Mouse (Mus musculus) heart, embryonic 15.5 days (tissue): Measurements from ENCODE around the gene Ptgir. TPM values are rescaled to one million over a fixed set of nuclear protein-coding genes. Genes with fewer than 3 reads are reported as not detected.

Experiments
- ATAC-seq: fragments of 200-750 bp; cut with Nextera tagmentation; replicated peaks from 2 replicates; pipeline ENCODE4 v1.8.0; 2017; ENCODE audit warnings: low read depth, moderate TSS enrichment; ENCODE audit not compliant: insufficient number of reproducible peaks, insufficient read depth, low FRiP score
- H3K27ac ChIP-seq: fragments of 300-500 bp; sonication (generic); 2 replicates; pipeline ENCODE4 v1.5.1; 2015; ENCODE audit warnings: mild to moderate bottlenecking, inconsistent platforms
- H3K27me3 ChIP-seq: fragments of 300-500 bp; sonication (generic); 2 replicates; pipeline ENCODE4 v1.6.1; 2015; ENCODE audit warnings: inconsistent platforms
- H3K36me3 ChIP-seq: fragments of 300-500 bp; sonication (generic); 2 replicates; pipeline ENCODE4 v1.6.1; 2015; ENCODE audit warnings: mild to moderate bottlenecking, inconsistent platforms
- H3K4me1 ChIP-seq: fragments of 300-500 bp; sonication (generic); replicated peaks from 2 replicates; pipeline ENCODE4 v1.6.1; 2015; ENCODE audit warnings: inconsistent platforms
- H3K4me2 ChIP-seq: fragments of 300-500 bp; sonication (generic); 2 replicates; pipeline ENCODE4 v1.6.1; 2015; ENCODE audit warnings: inconsistent platforms, mild to moderate bottlenecking, moderate library complexity
- H3K4me3 ChIP-seq: fragments of 300-500 bp; sonication (generic); 2 replicates; pipeline ENCODE4 v1.5.1; 2015; ENCODE audit warnings: mild to moderate bottlenecking, inconsistent platforms
- H3K9ac ChIP-seq: fragments of 300-500 bp; sonication (generic); 2 replicates; pipeline ENCODE4 v1.6.1; 2015; ENCODE audit warnings: mild to moderate bottlenecking, inconsistent platforms
- H3K9me3 ChIP-seq: fragments of 300-500 bp; sonication (generic); replicated peaks from 2 replicates; pipeline ENCODE4 v1.6.1; 2016; ENCODE audit warnings: inconsistent platforms
- WGBS: fragments of 180-500 bp; shearing (Covaris S2); methylation state at CpG from one replicate; pipeline ENCODE4 v1.1.7; 2015; ENCODE audit warnings: mixed read lengths; 5-methylcytosine and 5-hydroxymethylcytosine counted together
- polyA plus RNA-seq: library from polyadenylated mRNA; unstranded; fragments of >200 nt; fragmentation: Nextera tagmentation; extraction: Ambion mirVana; gene quantifications from 2 replicates; pipeline ENCODE4 v1.2.1, GENCODE M21; 2015

Gene Ptgir
- polyA plus RNA-seq, 1 experiment from 2014 or later = 0.86 TPM

DNA sequence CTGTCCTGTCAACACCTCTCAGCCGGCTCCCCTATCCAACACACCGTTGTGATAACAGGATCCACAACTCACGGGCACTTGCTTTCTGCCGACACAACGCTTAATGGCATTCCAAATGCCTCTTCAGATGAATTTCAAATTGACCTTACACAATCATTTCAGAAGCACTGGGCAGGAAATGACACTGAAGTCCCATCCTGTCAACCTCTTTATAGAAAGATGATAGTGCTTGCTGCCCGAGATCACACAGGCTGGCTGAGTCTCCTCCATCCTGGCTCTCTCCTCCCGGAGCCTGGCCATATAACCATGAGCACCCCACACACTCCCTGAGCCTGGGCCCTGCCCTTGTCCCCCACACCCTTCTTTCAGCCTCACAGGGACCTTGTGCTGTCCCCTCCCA is 1.6 kb downstream of the Ptgir start:
- peak overlapping the region; percentile 25 for H3K4me2 ChIP-seq
- no peaks in the 10 kb centered on the region for H3K9me3 ChIP-seq
- no peaks in the 10 kb centered on the region for H3K36me3 ChIP-seq
- WGBS = 15% methylated on average over 7 of the region's 7 CpGs
- ATAC-seq = no peak
- H3K4me3 ChIP-seq = no peak overlapping the region
- H3K27ac ChIP-seq = no peak overlapping the region
- H3K9ac ChIP-seq = no peak overlapping the region; the same call in 1 of the 2 replicates
- peaks cover 54% of the 10 kb centered on the region for H3K27me3 ChIP-seq
- H3K4me1 ChIP-seq = peaks cover 54% of the 10 kb centered on the region

DNA sequence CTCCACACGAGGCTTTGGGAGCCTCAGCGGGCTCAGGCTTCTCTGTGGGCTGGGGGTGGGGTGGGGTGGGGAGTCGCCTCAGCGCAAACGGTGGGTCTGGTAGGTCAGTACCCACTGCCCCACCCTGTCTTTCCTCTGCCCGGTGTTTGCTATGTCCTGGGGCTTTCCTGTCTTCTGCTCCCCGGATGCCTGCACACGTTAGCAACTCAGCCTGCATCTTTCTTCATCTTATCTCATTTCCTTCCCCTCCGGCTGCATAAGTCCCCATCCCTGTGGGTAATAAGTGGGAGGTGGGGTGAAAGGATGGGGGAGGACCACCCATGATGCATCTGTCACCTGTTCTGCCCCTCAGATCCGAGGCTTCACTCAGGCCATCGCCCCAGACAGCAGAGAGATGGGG is 2.1 kb downstream of the Ptgir start:
- Histone ChIP-seq H3K4me1 (peaks cover 54% of the 10 kb centered on the region), H3K36me3 (no peaks in the 10 kb centered on the region), H3K4me3 (no peak overlapping the region), H3K4me2 (peak overlapping the region; percentile 25), H3K27me3 (peaks cover 49% of the 10 kb centered on the region), H3K27ac (no peak overlapping the region), H3K9ac (no peak overlapping the region; the same call in 1 of the 2 replicates), H3K9me3 (no peaks in the 10 kb centered on the region)
- ATAC-seq = no peak
- 26% methylated on average over 11 of the region's 11 CpGs for WGBS

DNA sequence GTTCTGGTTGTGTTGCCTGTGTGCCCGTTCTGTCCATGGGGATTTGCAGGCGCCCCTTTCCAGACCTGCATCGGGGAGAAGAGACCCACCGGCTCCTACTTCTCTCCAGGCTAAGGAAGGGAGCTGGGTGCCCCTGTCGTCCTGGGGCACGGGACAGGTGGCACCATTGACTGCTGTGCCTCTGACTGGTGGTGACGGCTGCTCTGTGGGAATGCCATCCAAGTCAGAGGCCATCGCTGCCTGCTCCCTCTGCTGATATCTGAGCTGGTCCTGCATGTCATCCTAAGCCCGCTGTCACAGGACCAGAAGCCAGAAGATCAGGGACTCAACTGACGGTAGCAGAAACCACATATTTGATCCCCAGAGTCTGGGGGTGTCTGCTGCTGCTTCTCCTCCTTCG is 2.6 kb downstream of the Ptgir start:
- no peak for ATAC-seq
- Histone ChIP-seq H3K4me2 (peak overlapping the region; percentile 25; the same call in 1 of the 2 replicates), H3K4me3 (no peak overlapping the region), H3K4me1 (peaks cover 54% of the 10 kb centered on the region), H3K36me3 (no peaks in the 10 kb centered on the region), H3K27me3 (peaks cover 44% of the 10 kb centered on the region), H3K9me3 (no peaks in the 10 kb centered on the region), H3K9ac (no peak overlapping the region), H3K27ac (no peak overlapping the region)
- WGBS = 39% methylated on average over 11 of the region's 11 CpGs

DNA sequence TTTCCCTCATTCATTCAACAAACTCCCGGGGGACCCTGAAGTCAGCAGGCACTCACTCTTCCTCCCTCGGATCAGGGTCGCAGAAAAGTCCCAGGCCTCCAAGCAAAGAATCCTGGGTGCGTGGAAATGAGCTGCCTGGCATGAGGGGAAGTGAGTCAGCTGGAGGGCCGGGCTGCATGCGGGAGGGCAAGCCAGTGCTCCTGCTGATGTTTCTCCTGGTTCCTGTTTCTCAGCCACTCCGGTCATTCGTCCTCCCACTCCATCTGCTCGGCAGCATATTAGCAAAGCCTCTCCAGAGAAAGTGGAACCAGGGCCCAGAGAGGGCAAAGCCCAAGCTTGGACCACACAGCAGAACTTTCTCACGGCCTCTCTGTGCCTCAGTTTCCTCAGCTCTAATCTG is 3.6 kb downstream of the Ptgir start:
- H3K9ac ChIP-seq = no peak overlapping the region
- no peak overlapping the region for H3K27ac ChIP-seq
- H3K4me1 ChIP-seq = peaks cover 49% of the 10 kb centered on the region
- H3K36me3 ChIP-seq = peaks cover 5% of the 10 kb centered on the region
- WGBS = 33% methylated on average over 10 of the region's 10 CpGs
- no peak for ATAC-seq
- H3K4me3 ChIP-seq = no peak overlapping the region
- no peaks in the 10 kb centered on the region for H3K9me3 ChIP-seq
- H3K4me2 ChIP-seq = no peak overlapping the region
- peaks cover 44% of the 10 kb centered on the region for H3K27me3 ChIP-seq

DNA sequence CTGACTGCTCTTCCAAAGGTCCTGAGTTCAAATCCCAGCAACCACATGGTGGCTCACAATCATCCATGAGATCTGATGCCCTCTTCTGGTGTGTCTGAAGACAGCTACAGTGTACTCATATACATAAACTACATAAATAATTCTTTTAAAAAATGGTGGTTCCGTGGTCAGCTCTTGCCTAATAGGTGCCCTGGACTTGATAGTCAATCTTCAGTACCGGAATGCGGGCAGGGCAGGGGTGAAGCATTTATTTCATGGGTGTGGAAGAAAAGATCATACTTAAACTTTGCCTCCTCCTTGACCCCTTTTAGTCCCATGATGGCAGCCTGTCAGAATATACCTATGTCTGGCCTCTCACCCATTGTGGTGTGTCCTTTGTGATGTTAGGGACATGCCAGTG is 5.6 kb downstream of the Ptgir start:
- peaks cover 22% of the 10 kb centered on the region for H3K36me3 ChIP-seq
- H3K27me3 ChIP-seq = peaks cover 34% of the 10 kb centered on the region
- H3K4me1 ChIP-seq = peaks cover 39% of the 10 kb centered on the region
- 94% methylated on average over 3 of the region's 3 CpGs for WGBS
- ATAC-seq = no peak
- H3K4me3 ChIP-seq = no peak overlapping the region
- no peak overlapping the region for H3K4me2 ChIP-seq
- no peaks in the 10 kb centered on the region for H3K9me3 ChIP-seq
- H3K27ac ChIP-seq = no peak overlapping the region
- no peak overlapping the region for H3K9ac ChIP-seq

DNA sequence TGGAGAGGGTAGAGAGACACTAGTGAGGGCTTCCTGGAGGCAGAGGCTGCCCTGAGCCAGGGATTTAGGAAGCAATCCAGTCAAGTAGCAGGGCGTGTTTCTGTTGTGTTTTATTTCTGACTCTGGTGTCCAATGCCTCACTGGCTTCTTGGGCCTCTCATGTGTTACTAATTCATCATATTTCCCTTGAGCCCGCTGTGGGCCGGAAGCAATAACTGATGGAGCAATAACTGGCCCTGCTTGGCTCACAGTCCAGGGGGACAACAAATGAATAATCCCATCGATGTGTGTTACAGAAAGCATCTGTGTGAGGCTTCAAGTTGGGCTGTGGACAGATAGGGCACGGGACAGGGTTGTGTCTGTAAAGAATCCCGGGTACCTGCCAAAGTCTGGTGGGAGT is 6.1 kb downstream of the Ptgir start:
- 76% methylated on average over 6 of the region's 6 CpGs for WGBS
- no peak overlapping the region for H3K4me2 ChIP-seq
- no peak for ATAC-seq

DNA sequence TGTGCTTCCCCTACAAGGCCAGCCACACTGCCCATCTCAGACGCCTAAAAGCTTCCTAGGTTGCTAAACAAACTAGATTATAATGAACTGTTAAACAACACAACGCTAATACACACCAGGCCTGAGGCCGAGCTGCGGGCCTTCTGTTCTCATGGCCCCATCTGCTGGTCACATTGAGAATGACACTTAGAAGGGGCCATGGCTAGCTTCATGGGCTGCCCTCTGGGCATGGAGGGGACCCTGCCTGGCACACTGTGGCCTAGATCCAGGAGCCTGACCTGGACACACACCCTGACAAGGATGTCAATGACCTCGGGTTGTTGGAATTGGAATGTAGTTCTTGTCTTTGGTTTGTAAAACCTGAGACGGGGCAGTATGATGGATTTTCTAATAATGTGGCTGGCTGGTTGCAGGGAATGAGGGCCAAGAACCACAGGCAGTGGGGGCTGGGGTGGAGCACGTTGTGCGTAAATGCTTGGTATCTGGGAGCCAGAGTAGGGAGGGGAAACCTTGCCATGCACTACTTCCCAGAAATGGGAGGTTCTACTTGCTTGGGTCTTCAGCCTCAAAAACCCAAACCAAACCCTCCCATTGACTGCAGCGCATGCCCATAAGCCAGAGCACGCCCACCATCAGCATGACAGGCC is 7.6 kb downstream of the Ptgir start:
- Histone ChIP-seq H3K9me3 (no peaks in the 10 kb centered on the region), H3K36me3 (peaks cover 38% of the 10 kb centered on the region), H3K27ac (no peak overlapping the region), H3K4me3 (no peak overlapping the region), H3K27me3 (peaks cover 21% of the 10 kb centered on the region), H3K4me1 (peaks cover 32% of the 10 kb centered on the region), H3K4me2 (no peak overlapping the region), H3K9ac (no peak overlapping the region)
- ATAC-seq = peak; percentile 43; the same call in 1 of the 2 replicates
- WGBS = 34% methylated on average over 10 of the region's 10 CpGs

More for the DNA sequence above, 6.1 kb downstream of the Ptgir start:
- Histone ChIP-seq H3K36me3 (peaks cover 26% of the 10 kb centered on the region), H3K9me3 (no peaks in the 10 kb centered on the region), H3K9ac (no peak overlapping the region), H3K4me1 (peaks cover 38% of the 10 kb centered on the region), H3K27ac (no peak overlapping the region), H3K27me3 (peaks cover 29% of the 10 kb centered on the region), H3K4me3 (no peak overlapping the region)

DNA sequence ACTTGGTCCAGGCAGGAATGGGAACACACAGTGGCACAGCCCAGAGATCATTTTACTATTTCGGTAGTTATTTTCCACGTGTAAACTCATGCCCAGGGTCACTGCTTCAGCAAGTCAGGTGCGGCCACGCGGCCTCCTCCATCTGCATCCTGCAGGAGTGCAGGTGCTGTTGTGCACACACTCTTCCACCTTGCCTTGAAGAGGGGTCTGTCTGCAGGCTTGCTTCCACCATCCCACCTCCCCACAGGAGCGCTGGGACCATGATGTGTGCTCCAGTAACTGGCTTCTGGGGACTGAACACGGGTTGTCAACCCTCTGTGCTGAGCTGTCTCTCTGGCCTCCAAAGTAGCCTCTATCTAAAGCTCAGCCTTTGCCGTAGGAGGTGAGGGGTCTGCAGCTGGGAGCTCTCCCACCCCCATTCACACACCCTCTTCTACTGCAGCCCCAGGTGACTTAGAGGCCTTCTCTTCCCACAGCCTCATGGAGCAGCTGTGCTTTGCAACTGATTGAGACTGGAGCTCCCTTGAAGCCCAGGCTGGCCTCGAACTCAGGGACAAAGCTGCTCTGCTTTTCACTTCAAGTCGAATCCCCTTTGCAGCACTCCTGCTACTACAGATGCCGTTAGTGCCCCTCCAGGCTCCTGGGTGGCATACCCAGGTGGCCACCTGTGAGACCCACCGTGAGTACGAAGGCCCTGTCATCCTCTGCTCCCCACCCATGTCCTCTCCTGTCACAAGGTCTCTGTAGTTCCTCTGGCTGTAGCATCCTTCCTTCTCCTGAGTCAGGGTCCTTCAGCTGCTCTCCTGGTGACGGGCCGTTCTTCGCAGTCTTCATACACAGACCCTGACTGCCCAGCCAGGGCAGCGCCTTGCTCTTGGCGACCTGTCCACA is 8.4 kb downstream of the Ptgir start:
- H3K4me2 ChIP-seq = no peak overlapping the region
- ATAC-seq = no peak
- H3K4me1 ChIP-seq = peaks cover 29% of the 10 kb centered on the region
- no peak overlapping the region for H3K4me3 ChIP-seq
- H3K9me3 ChIP-seq = no peaks in the 10 kb centered on the region
- no peak overlapping the region for H3K27ac ChIP-seq
- no peak overlapping the region for H3K9ac ChIP-seq
- 83% methylated on average over 18 of the region's 18 CpGs for WGBS
- peaks cover 38% of the 10 kb centered on the region for H3K36me3 ChIP-seq
- H3K27me3 ChIP-seq = peaks cover 13% of the 10 kb centered on the region; the same call in 1 of the 2 replicates

DNA sequence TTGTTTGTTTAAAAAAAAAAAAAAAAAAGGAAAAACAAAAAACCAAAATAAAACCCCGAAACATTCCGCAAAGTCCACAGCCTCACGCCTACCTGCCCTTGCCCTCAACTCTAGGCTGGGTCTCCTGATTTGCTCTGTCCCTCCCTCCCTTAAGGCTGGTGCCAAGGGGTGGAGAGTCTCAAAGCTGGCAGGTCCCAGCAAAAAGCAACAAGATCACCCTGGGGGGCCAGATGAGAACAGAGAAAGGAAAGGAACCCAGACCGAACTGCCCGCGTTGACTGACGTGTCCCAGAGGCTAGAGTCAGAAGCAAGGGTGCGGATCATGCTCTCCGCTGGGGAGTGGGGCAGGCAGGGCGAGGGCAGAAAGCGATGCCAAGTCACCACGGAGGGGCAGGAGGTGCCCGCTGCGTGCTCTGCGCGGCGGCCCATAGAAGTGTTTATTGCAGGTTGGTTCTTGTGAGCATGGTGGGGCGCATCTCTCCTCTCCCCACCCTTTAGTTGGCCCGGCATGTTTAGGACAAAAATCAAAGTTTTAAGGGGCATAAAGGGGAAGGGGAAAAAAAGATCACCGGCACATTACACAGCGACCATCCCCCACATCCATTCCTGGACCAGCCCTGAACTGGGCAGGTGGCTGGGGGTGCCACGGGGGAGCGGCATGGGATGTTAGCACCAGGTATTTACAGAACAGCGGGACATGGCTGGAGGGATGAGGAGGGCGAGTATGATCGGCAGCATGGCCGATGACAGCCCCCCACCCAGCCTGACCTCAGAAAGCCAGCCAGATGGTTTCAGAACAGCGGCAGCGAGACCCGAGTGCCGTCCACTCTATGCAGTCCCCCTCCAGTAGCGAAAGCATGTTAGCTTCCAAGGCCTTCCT is 9.4 kb downstream of the Ptgir start:
- 0 out of 2 replicates have a peak, but pooled peaks cover 7% of the 10 kb centered on the region for H3K27me3 ChIP-seq
- no peak overlapping the region for H3K27ac ChIP-seq
- no peak overlapping the region for H3K4me3 ChIP-seq
- no peak overlapping the region for H3K4me2 ChIP-seq
- H3K9me3 ChIP-seq = no peaks in the 10 kb centered on the region
- peaks cover 33% of the 10 kb centered on the region for H3K4me1 ChIP-seq
- peaks cover 38% of the 10 kb centered on the region for H3K36me3 ChIP-seq
- H3K9ac ChIP-seq = no peak overlapping the region
- WGBS = 84% methylated on average over 32 of the region's 32 CpGs
- ATAC-seq = no peak

DNA sequence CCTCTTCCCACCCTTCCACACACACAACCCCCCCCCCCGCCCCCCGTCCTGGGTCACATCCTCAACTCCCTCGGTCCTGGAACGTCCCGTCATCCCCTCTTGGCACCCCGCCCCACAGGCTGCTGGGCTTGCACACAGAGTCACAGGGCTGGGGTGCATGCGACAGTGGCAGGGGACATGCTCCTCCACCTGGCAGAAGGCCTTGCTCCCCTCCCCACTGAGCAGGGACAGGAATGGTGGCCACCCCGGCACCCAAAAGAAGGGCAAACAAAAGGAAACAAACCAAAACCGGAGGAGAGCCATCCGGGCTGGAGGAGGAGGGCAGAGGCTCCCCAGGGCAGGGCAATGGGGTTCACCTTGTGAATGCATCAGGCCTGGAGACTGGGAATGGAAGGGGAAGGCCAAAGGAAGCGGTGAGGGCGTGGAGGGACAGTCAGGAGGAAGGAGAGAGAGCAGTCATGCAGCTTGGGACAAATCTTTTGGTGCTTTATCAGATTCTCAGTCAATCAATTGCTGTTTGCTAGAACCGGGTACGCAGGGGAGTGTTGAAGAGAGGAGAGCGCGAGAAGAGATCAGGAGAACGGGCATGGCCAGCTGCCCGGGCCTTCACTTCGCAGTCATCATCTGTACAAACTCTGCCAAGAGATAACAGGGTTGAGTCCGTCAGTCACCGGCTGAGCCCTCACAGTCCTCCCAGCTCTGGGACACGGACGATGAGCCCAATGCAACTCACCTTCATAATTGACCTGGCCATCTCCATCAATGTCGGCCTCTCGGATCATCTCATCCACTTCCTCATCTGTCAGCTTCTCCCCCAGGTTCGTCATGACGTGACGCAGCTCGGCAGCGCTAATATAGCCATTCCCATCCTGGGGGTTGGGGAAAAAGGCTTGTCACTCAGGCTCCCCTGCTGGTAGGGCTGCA is 10.3 kb downstream of the Ptgir start:
- Histone ChIP-seq H3K4me2 (no peak overlapping the region), H3K4me3 (no peak overlapping the region), H3K9ac (no peak overlapping the region), H3K9me3 (no peaks in the 10 kb centered on the region), H3K27me3 (no peaks in the 10 kb centered on the region), H3K27ac (no peak overlapping the region), H3K4me1 (peaks cover 42% of the 10 kb centered on the region), H3K36me3 (peaks cover 38% of the 10 kb centered on the region)
- no peak for ATAC-seq
- WGBS = 60% methylated on average over 30 of the region's 30 CpGs
